Comparison of ENCODE assay signal across 8 mouse cellular contexts in the genomic region with DNA sequence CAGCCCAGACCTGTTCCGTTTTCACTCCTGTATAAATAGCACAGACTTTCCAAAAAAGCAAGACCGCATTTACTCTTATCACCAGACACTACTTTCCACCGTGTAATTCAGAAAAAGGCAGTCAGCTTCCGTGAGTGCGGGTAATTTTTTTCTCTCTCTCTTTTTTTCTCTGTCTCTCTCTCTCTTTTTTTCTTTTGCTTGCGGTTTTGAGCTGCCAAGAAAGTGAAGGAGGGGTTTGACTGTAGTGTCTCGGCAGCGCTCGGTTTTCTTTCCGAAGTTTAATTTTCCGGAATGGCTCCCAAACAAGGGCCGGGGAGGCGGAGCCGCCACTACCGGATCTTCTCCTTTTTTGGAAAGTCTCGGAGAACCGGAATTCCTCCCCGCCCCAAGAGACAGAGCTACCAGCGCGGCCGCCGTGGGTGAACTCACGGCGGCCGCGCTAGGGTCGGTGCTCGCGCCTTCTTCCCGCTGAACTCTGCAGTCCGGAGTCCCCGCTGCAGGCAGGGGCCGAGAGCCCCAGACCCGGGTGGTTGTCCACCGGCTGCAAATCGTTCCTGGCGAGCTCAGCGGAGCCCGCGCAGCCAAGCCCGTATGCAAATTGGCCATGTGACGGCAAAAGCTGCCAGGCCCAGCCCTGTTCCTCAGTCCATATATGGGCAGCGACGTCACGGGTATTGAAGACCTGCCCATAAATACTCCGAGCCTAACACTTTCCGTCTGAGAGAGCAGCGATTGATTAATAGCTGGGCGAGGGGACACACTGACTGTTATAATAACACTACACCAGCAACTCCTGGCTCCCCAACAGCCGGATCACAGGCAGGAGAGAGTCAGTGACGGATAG. TPM values are rescaled to one million over a fixed set of nuclear protein-coding genes. Genes with fewer than 3 reads are reported as not detected.
DNase-seq lines count a peak whose midpoint lies in the region; ATAC-seq and TF ChIP-seq lines count a peak whose summit lies in the region.

No protein-coding gene starts in this region.

- TF ChIP-seq POLR2A in bone marrow, adult 2 months (IDR thresholded peaks at IDR 0.05; ENCODE audit: borderline replicate concordance, control insufficient read depth, low read depth, low read length), result peak; percentile 14; the same call in 1 of the 2 replicates

- H3K4me3 ChIP-seq in bone marrow, adult 2 months (replicated peaks; ENCODE audit: control insufficient read depth, low read depth, low read length), result peak overlapping the region; percentile 93
- peak overlapping the region; percentile 72 for H3K4me3 ChIP-seq in embryonic facial prominence, embryonic 15.5 days (replicated peaks)
- peak overlapping the region; percentile 72 for H3K4me3 ChIP-seq in heart, embryonic 10.5 days
- H3K4me3 ChIP-seq in kidney, embryonic 15.5 days (replicated peaks), result peak overlapping the region; percentile 65

- H3K9ac ChIP-seq in embryonic facial prominence, embryonic 15.5 days, result peak overlapping the region; percentile 31
- peak overlapping the region; percentile 46 for H3K9ac ChIP-seq in kidney, embryonic 15.5 days

- peak; percentile 90 for ATAC-seq in embryonic facial prominence, embryonic 15.5 days (ENCODE audit: insufficient number of reproducible peaks, low FRiP score, low TSS enrichment, low read depth)
- peak; percentile 88 for ATAC-seq in kidney, embryonic 15.5 days (replicated peaks; ENCODE audit: low FRiP score)
- peak; percentile 74 for ATAC-seq in monocyte, adult 5-6 weeks (replicated peaks; ENCODE audit: insufficient number of reproducible peaks, low FRiP score, low TSS enrichment, poor library complexity, severe bottlenecking)

- peak overlapping the region; percentile 96 for H3K4me2 ChIP-seq in embryonic facial prominence, embryonic 15.5 days (replicated peaks)
- H3K4me2 ChIP-seq in kidney, embryonic 15.5 days, result peak overlapping the region; percentile 98

- DNase-seq in 416B (ENCODE audit: low read depth) (peak; percentile 96), liver (peak; percentile 81)
- peak; percentile 95 for DNase-seq in heart, embryonic 10.5 days (ENCODE audit: low spot score)
- peak; percentile 84 to 87 for DNase-seq in spleen, postnatal 4 days (ENCODE audit: low spot score in 2 of 2)

- H3K27me3 ChIP-seq in embryonic facial prominence, embryonic 15.5 days, result peaks cover 88% of the 10 kb centered on the region
- H3K27me3 ChIP-seq in heart, embryonic 10.5 days (ENCODE audit: insufficient read depth, poor library complexity, severe bottlenecking), result peaks cover 91% of the 10 kb centered on the region
- H3K27me3 ChIP-seq in kidney, embryonic 15.5 days, result peaks cover 86% of the 10 kb centered on the region

- H3K9me3 ChIP-seq in embryonic facial prominence, embryonic 15.5 days (replicated peaks), result no peaks in the 10 kb centered on the region
- no peaks in the 10 kb centered on the region for H3K9me3 ChIP-seq in heart, embryonic 10.5 days
- H3K9me3 ChIP-seq in kidney, embryonic 15.5 days (replicated peaks), result no peaks in the 10 kb centered on the region

- no peaks in the 10 kb centered on the region for H3K4me1 ChIP-seq in bone marrow, adult 2 months (ENCODE audit: control insufficient read depth, insufficient read depth, low read length)
- H3K4me1 ChIP-seq in embryonic facial prominence, embryonic 15.5 days, result peaks cover 36% of the 10 kb centered on the region
- peaks cover 49% of the 10 kb centered on the region for H3K4me1 ChIP-seq in heart, embryonic 10.5 days
- H3K4me1 ChIP-seq in kidney, embryonic 15.5 days, result peaks cover 52% of the 10 kb centered on the region

- no peaks in the 10 kb centered on the region for H3K36me3 ChIP-seq in embryonic facial prominence, embryonic 15.5 days
- no peaks in the 10 kb centered on the region for H3K36me3 ChIP-seq in heart, embryonic 10.5 days
- H3K36me3 ChIP-seq in kidney, embryonic 15.5 days, result no peaks in the 10 kb centered on the region

- peak overlapping the region; percentile 58 for H3K27ac ChIP-seq in bone marrow, adult 2 months (ENCODE audit: control insufficient read depth, insufficient read depth, low read depth, low read length, poor library complexity)
- H3K27ac ChIP-seq in embryonic facial prominence, embryonic 15.5 days (replicated peaks), result peak overlapping the region; percentile 77
- peak overlapping the region; percentile 87 for H3K27ac ChIP-seq in heart, embryonic 10.5 days
- H3K27ac ChIP-seq in kidney, embryonic 15.5 days, result peak overlapping the region; percentile 78

- under 1% methylated on average over 51 of the region's 51 CpGs for WGBS in bone marrow, adult 2 months
- under 1% methylated on average over 51 of the region's 51 CpGs for WGBS in embryonic facial prominence, embryonic 15.5 days
- WGBS in heart, embryonic 10.5 days, result under 1% methylated on average over 51 of the region's 51 CpGs
- WGBS in kidney, embryonic 15.5 days, result under 1% methylated on average over 51 of the region's 51 CpGs

- TF ChIP-seq CTCF in bone marrow, adult 2 months (IDR thresholded peaks at IDR 0.05; ENCODE audit: control insufficient read depth, insufficient read depth, low read length), result no peak

RNA-seq across cellular contexts. Expression of a gene that starts 2.1 kb away (rescaled TPM):
- not detected in 2 replicates for polyA plus RNA-seq in bone marrow, adult 2 months (2011; ENCODE audit: insufficient read depth, insufficient read length, low replicate concordance, missing spikeins)
- 5.0 and 5.5 TPM in 2 replicates for polyA plus RNA-seq in embryonic facial prominence, embryonic 15.5 days (2015; fragmentation: Nextera tagmentation; extraction: Ambion mirVana)
- polyA plus RNA-seq in heart, embryonic 10.5 days (2016; fragmentation: Nextera tagmentation; extraction: Ambion mirVana), result 0.13 and 0.32 TPM in 2 replicates
- 0.52 and 1.1 TPM in 2 replicates for polyA plus RNA-seq in kidney, embryonic 15.5 days (2015; fragmentation: Nextera tagmentation; extraction: Ambion mirVana)
- 5.2 to 9.9 TPM (median 9.1 TPM) in 3 replicates for total RNA-seq in monocyte, adult 5-6 weeks (2017)

RNA-seq across cellular contexts. Expression of a gene that starts 11.4 kb away (rescaled TPM):
- polyA plus RNA-seq in bone marrow, adult 2 months (2011; ENCODE audit: insufficient read depth, insufficient read length, low replicate concordance, missing spikeins), result 4.1 and 4.2 TPM in 2 replicates
- 61.2 and 61.7 TPM in 2 replicates for polyA plus RNA-seq in embryonic facial prominence, embryonic 15.5 days (2015; fragmentation: Nextera tagmentation; extraction: Ambion mirVana)
- 63.5 and 67.7 TPM in 2 replicates for polyA plus RNA-seq in heart, embryonic 10.5 days (2016; fragmentation: Nextera tagmentation; extraction: Ambion mirVana)
- polyA plus RNA-seq in kidney, embryonic 15.5 days (2015; fragmentation: Nextera tagmentation; extraction: Ambion mirVana), result 70.1 and 72.4 TPM in 2 replicates
- 9.8 to 11.6 TPM (median 11.4 TPM) in 3 replicates for total RNA-seq in monocyte, adult 5-6 weeks (2017)

Comparison
In these comparisons a context has a peak if more than half of its experiments do, and no peak if none do; other contexts are left out.
1. Peak in every context shown above with its lines: DNase-seq, ATAC-seq, H3K4me3 ChIP-seq and H3K27ac ChIP-seq.
2. RNA of a gene that starts 11.4 kb away (polyA plus RNA-seq): 70.1 to 72.4 TPM in kidney, embryonic 15.5 days, 63.5 to 67.7 TPM in heart, embryonic 10.5 days and 61.2 to 61.7 TPM in embryonic facial prominence, embryonic 15.5 days; 4.1 to 4.2 TPM in bone marrow, adult 2 months; every median in the first group is over 10 times any median in the second.